Mouse (Mus musculus) embryonic facial prominence, embryonic 13.5 days (tissue): ENCODE data around the gene Qpctl. TPM values are rescaled to one million over a fixed set of nuclear protein-coding genes. Genes with fewer than 3 reads are reported as not detected.

Experiments
- ATAC-seq: fragments of 200-750 bp; cut with Nextera tagmentation; 2 replicates; pipeline ENCODE4 v1.8.0; 2017; ENCODE audit warnings: low read depth; ENCODE audit not compliant: insufficient number of reproducible peaks, insufficient read depth, low FRiP score, low TSS enrichment
- H3K27ac ChIP-seq: fragments of 300-500 bp; sonication (generic); 2 replicates; pipeline ENCODE4 v1.5.1; 2015; ENCODE audit warnings: moderate library complexity, mild to moderate bottlenecking, inconsistent platforms
- H3K27me3 ChIP-seq: fragments of 300-500 bp; sonication (generic); 2 replicates; pipeline ENCODE4 v1.6.1; 2015; ENCODE audit warnings: mild to moderate bottlenecking, inconsistent platforms
- H3K36me3 ChIP-seq: fragments of 300-500 bp; sonication (generic); 2 replicates; pipeline ENCODE4 v1.6.1; 2015; ENCODE audit warnings: mild to moderate bottlenecking, inconsistent platforms
- H3K4me1 ChIP-seq: fragments of 300-500 bp; sonication (generic); 2 replicates; pipeline ENCODE4 v1.6.1; 2015; ENCODE audit warnings: inconsistent platforms
- H3K4me2 ChIP-seq: fragments of 300-500 bp; sonication (generic); 2 replicates; pipeline ENCODE4 v1.6.1; 2015; ENCODE audit warnings: moderate library complexity, mild to moderate bottlenecking, inconsistent platforms
- H3K4me3 ChIP-seq: fragments of 300-500 bp; sonication (generic); 2 replicates; pipeline ENCODE4 v1.5.1; 2015; ENCODE audit warnings: mild to moderate bottlenecking, inconsistent platforms
- H3K9ac ChIP-seq: fragments of 300-500 bp; sonication (generic); 2 replicates; pipeline ENCODE4 v1.6.1; 2015; ENCODE audit warnings: mild to moderate bottlenecking, inconsistent platforms
- H3K9me3 ChIP-seq: fragments of 300-500 bp; sonication (generic); 2 replicates; pipeline ENCODE4 v1.6.1; 2016; ENCODE audit warnings: inconsistent platforms
- WGBS: fragments of 180-500 bp; shearing (Covaris S2); methylation state at CpG from one replicate; pipeline ENCODE4 v1.1.7; 2015; ENCODE audit warnings: mixed read lengths; 5-methylcytosine and 5-hydroxymethylcytosine counted together
- polyA plus RNA-seq: library from polyadenylated mRNA; unstranded; fragments of >200 nt; fragmentation: Nextera tagmentation; extraction: Ambion mirVana; gene quantifications from 2 replicates; pipeline ENCODE4 v1.2.1, GENCODE M21; 2015

The Qpctl gene
- polyA plus RNA-seq, 1 experiment from 2014 or later = 15.2 TPM

DNA sequence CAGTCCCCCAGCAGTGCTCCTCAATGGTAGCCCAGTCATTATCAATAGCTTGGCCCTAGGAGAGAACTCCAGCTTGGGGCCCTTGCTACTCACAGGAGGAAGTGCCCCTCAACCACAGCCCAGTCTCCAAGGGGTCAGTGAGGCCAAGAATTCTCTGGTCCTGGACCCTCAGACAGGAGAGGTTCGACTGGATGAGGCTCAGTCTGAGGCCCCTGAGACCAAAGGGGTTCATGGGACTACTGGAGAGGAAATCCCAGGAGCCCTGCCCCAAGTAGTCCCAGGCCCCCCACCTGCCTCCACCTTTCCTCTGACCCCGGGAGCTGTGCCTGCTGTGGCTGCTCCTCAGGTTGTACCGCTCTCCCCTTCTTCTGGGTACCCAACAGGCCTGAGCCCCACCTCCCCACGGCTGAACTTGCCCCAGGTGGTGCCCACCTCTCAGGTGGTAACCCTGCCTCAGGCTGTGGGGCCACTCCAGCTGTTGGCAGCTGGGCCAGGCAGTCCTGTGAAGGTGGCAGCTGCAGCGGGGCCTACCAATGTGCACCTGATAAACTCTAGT is 52.6 kb downstream of the Qpctl start:
- ATAC-seq = no peak
- WGBS = 46% methylated on average over 5 of the region's 5 CpGs
- peak overlapping the region; percentile 99 for H3K27ac ChIP-seq
- H3K27me3 ChIP-seq = peaks cover 1% of the 10 kb centered on the region; the same call in 1 of the 2 replicates
- H3K4me3 ChIP-seq = peak overlapping the region; percentile 85
- peaks cover 46% of the 10 kb centered on the region for H3K4me1 ChIP-seq
- H3K36me3 ChIP-seq = peaks cover 13% of the 10 kb centered on the region
- peak overlapping the region; percentile 91 for H3K4me2 ChIP-seq
- no peaks in the 10 kb centered on the region for H3K9me3 ChIP-seq
- H3K9ac ChIP-seq = peak overlapping the region; percentile 98

DNA sequence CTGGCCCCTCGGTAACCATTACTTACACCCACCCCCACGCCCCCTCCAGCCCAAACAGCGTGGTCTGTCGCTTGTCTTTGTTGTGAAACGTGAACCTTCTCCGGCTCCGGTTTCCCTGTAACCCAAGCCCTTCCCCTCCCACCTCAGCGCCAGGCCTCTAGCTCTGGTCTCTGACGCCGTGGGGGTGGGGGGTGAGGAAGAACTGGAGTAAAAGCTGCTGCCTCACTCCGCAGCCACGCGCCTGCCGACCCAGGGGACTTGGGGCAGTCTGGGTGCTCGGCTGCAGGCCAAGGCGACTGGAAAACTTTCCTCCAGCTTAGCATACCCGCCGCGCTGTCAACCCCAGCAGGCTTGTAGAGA is 53.4 kb downstream of the Qpctl start:
- 1% methylated on average over 19 of the region's 19 CpGs for WGBS

DNA sequence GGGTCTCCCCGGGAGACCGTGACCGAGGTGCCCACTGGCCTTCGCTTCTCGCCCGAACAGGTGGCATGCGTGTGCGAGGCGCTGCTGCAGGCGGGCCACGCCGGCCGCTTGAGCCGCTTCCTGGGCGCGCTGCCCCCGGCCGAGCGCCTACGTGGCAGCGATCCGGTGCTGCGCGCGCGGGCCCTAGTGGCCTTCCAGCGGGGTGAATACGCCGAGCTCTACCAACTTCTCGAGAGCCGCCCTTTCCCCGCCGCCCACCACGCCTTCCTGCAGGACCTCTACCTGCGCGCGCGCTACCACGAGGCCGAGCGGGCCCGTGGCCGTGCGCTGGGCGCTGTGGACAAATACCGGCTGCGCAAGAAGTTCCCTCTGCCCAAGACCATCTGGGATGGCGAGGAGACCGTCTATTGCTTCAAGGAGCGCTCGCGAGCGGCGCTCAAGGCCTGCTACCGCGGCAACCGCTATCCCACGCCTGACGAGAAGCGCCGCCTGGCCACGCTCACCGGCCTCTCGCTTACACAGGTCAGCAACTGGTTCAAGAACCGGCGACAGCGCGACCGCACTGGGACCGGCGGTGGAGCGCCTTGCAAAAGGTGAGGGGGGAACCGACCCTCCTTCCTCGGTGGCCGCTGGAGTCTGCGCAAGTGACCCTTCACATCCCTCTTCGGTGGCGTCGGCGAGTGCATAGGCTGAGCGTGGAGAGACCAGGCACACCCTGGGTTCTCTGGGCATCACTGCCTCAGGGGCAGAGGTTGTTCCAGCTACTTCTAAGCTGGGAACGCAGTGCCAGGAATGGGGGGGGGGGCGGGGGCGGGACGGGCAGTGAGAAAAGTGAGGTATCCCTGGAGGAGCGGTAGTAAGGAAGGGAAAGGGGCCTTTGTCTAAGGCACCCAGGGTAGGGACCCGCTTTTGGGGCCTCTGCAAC is 54.0 kb downstream of the Qpctl start:
- no peak for ATAC-seq
- H3K36me3 ChIP-seq = peaks cover 23% of the 10 kb centered on the region
- H3K9me3 ChIP-seq = no peaks in the 10 kb centered on the region
- peak overlapping the region; percentile 99 for H3K27ac ChIP-seq
- peak overlapping the region; percentile 85 for H3K4me3 ChIP-seq
- WGBS = under 1% methylated on average over 83 of the region's 87 CpGs
- peaks cover 7% of the 10 kb centered on the region for H3K27me3 ChIP-seq
- peaks cover 51% of the 10 kb centered on the region for H3K4me1 ChIP-seq
- peak overlapping the region; percentile 98 for H3K9ac ChIP-seq
- peak overlapping the region; percentile 91 for H3K4me2 ChIP-seq

More for the DNA sequence above, 53.4 kb downstream of the Qpctl start:
- Histone ChIP-seq H3K27me3 (peaks cover 7% of the 10 kb centered on the region), H3K4me1 (peaks cover 51% of the 10 kb centered on the region), H3K4me3 (peak overlapping the region; percentile 85), H3K9me3 (no peaks in the 10 kb centered on the region), H3K4me2 (peak overlapping the region; percentile 91), H3K36me3 (peaks cover 17% of the 10 kb centered on the region), H3K9ac (peak overlapping the region; percentile 98), H3K27ac (peak overlapping the region; percentile 99)
- ATAC-seq = 0 out of 2 replicates have a peak, but pooled peaks have one; percentile 5

DNA sequence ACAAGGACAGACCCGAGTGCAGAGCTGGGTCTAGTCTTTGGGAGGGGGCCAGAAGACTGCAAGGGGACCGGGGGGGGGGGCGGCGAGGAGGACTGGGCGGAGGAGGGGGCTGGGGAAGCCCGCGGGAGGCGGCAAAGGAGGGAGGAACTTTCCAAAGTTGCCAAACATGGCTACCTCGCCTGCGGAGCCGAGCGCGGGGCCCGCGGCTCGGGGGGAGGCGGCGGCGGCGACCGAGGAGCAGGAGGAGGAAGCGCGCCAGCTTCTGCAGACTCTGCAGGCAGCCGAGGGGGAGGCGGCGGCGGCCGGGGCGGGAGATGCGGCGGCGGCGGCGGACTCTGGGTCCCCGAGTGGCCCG is 54.6 kb downstream of the Qpctl start, which contains the start of gene Six5:
Gene Six5 (plus strand): TSS at position 124 of the 355 bp plus-strand sequence.
- Histone ChIP-seq H3K4me2 (peak within 1 kb of the TSS; percentile 91), H3K4me3 (peak within 1 kb of the TSS; percentile 85), H3K9ac (peak within 1 kb of the TSS; percentile 98), H3K27me3 (peaks cover 7% of the 10 kb centered on the region), H3K36me3 (peaks cover 25% of the 10 kb centered on the region), H3K4me1 (peaks cover 51% of the 10 kb centered on the region), H3K27ac (peak within 1 kb of the TSS; percentile 99), H3K9me3 (no peaks in the 10 kb centered on the region)
- no peak for ATAC-seq
- 0% methylated on average over 26 of the region's 36 CpGs for WGBS

DNA sequence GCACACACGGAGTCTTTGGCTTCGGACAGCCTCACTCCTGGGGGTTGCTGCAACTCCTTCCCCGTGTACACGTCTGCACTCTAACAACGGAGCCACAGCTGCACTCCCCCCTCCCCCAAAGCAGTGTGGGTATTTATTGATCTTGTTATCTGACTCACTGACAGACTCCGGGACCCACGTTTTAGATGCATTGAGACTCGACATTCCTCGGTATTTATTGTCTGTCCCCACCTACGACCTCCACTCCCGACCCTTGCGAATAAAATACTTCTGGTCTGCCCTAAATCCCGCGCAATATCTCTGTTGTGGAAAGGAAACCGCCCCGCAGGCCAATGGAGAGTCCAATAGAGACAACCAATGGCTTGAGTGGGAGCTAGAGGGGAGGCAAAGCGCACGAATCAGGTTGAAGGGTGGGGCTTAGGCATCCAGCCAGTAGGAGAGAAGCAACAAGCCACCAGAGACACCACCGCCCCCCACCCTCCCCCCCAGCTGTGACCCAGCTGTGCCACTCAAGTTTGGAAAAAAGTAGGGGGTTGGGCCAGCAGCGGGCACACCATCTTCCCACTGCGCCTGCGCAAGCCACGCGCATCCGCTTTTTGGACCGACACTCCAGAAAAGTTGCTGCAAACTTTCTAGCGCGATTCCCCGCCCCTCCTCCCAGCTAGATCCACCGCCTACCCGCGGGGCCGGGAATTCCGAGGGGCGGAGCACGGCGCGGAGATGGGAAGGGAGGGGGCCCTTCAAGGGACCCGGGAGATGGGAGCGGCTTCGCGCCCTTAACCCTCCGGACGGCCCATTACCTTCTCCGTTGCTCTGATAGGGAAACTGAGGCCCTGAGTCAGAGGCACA is 55.3 kb downstream of the Qpctl start:
- Histone ChIP-seq H3K4me3 (peak overlapping the region; percentile 85), H3K9ac (peak overlapping the region; percentile 98), H3K4me1 (peaks cover 51% of the 10 kb centered on the region), H3K27ac (peak overlapping the region; percentile 99), H3K36me3 (peaks cover 29% of the 10 kb centered on the region), H3K9me3 (no peaks in the 10 kb centered on the region), H3K4me2 (peak overlapping the region; percentile 91), H3K27me3 (peaks cover 7% of the 10 kb centered on the region)
- peak; percentile 83 for ATAC-seq
- WGBS = under 1% methylated on average over 45 of the region's 45 CpGs

DNA sequence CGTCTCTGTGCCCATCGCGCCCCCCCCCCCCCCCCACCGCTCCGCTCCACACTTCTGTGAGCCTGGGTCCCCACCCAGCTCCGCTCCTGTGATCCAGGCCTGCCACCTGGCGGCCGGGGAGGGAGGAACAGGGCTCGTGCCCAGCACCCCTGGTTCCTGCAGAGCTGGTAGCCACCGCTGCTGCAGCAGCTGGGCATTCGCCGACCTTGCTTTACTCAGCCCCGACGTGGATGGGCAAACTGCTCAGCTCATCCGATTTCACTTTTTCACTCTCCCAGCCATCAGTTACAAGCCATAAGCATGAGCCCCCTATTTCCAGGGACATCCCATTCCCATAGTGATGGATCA is 55.9 kb downstream of the Qpctl start:
- peak overlapping the region; percentile 74 for H3K9ac ChIP-seq
- peaks cover 7% of the 10 kb centered on the region for H3K27me3 ChIP-seq
- 2% methylated on average over 15 of the region's 15 CpGs for WGBS
- peak overlapping the region; percentile 91 for H3K4me2 ChIP-seq
- peaks cover 49% of the 10 kb centered on the region for H3K4me1 ChIP-seq
- H3K27ac ChIP-seq = peak overlapping the region; percentile 95
- peaks cover 35% of the 10 kb centered on the region for H3K36me3 ChIP-seq
- peak; percentile 35; the same call in 1 of the 2 replicates for ATAC-seq
- no peaks in the 10 kb centered on the region for H3K9me3 ChIP-seq
- peak overlapping the region; percentile 85 for H3K4me3 ChIP-seq

DNA sequence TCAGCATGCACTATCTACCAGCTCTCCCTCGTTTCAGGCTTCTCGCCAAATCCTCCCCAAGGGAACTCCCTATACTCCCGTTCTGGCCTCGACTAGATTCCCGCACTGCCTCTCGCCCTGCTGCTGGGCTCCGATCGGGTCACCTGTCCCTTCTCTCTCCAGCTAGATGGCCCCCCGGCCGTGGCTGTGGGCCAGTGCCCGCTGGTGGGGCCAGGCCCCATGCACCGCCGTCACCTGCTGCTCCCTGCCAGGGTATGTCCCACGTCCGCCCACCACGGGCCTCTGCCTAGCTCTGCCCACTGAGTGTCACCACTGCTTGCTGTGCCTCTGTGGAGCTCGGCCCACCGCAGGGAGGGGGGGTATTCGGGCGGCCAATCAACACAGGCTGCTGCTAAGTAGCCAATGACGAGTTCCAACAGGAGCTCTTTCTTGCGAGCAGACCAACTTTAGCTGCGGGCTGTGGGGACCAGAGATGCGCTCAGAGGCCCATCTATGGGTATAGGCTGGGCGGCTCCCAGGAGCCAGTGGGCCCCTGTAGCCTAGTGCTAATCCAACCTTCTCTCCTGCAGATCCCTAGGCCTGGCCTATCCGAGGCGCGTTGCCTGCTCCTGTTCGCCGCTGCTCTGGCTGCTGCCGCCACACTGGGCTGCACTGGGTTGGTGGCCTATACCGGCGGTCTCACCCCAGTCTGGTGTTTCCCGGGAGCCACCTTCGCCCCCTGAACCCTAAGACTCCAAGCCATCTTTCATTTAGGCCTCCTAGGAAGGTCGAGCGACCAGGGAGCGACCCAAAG is 56.5 kb downstream of the Qpctl start:
- peaks cover 43% of the 10 kb centered on the region for H3K4me1 ChIP-seq
- peak; percentile 63 for ATAC-seq
- no peaks in the 10 kb centered on the region for H3K9me3 ChIP-seq
- H3K9ac ChIP-seq = peak overlapping the region; percentile 74
- H3K4me2 ChIP-seq = peak overlapping the region; percentile 91
- 3% methylated on average over 38 of the region's 38 CpGs for WGBS
- peak overlapping the region; percentile 95 for H3K27ac ChIP-seq
- H3K27me3 ChIP-seq = peaks cover 7% of the 10 kb centered on the region
- H3K36me3 ChIP-seq = peaks cover 38% of the 10 kb centered on the region
- peak overlapping the region; percentile 85 for H3K4me3 ChIP-seq

DNA sequence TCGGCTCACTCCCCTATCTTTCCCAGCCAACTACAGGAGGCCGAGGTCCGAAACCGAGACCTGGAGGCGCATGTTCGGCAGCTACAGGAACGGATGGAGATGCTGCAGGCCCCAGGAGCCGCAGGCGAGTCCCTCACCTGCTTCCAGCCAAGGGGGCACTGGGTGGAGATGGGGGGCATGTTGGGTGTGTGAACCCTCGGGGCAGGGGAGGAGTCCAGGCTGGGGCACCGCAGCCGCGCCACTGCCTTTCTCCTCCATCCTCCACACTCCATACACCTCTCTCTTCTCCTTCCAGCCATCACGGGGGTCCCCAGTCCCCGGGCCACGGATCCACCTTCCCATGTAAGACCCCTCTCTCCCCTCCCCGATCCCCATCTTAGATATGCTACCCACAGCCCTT is 57.2 kb downstream of the Qpctl start:
- Histone ChIP-seq H3K27me3 (peaks cover 7% of the 10 kb centered on the region), H3K36me3 (peaks cover 37% of the 10 kb centered on the region)

More for the DNA sequence above, 57.2 kb downstream of the Qpctl start:
- no peak for ATAC-seq
- WGBS = 31% methylated on average over 17 of the region's 17 CpGs
- Histone ChIP-seq H3K27ac (peak overlapping the region; percentile 95), H3K9ac (peak overlapping the region; percentile 74), H3K9me3 (no peaks in the 10 kb centered on the region), H3K4me3 (peak overlapping the region; percentile 85; the same call in 1 of the 2 replicates), H3K4me2 (peak overlapping the region; percentile 91), H3K4me1 (peaks cover 36% of the 10 kb centered on the region)
